Comparison of ENCODE assay signal across 8 mouse cellular contexts in genomic region chr12:86077322-86077721, GRCm38 (mm10). TPM values are rescaled to one million over a fixed set of nuclear protein-coding genes. Genes with fewer than 3 reads are reported as not detected.
DNase-seq lines count a peak whose midpoint lies in the region; ATAC-seq and TF ChIP-seq lines count a peak whose summit lies in the region.

No protein-coding gene starts in this region.

- no peaks in the 10 kb centered on the region for H3K9me3 ChIP-seq in kidney, postnatal 0 days (replicated peaks; ENCODE audit: low read length)
- no peaks in the 10 kb centered on the region for H3K9me3 ChIP-seq in heart, postnatal 0 days (replicated peaks; ENCODE audit: control insufficient read depth, low read length)
- no peaks in the 10 kb centered on the region for H3K9me3 ChIP-seq in midbrain, embryonic 11.5 days (ENCODE audit: control insufficient read depth, low read length)

- peak overlapping the region; percentile 52 for H3K4me3 ChIP-seq in kidney, postnatal 0 days (replicated peaks; ENCODE audit: low read depth, low read length)
- H3K4me3 ChIP-seq in heart, postnatal 0 days (ENCODE audit: low read depth, low read length): peak overlapping the region; percentile 50
- H3K4me3 ChIP-seq in midbrain, embryonic 11.5 days (ENCODE audit: low read depth, low read length): no peak overlapping the region; the same call in 1 of the 2 replicates

- no peak overlapping the region for H3K27ac ChIP-seq in kidney, postnatal 0 days
- peak overlapping the region; percentile 85; the same call in 1 of the 2 replicates for H3K27ac ChIP-seq in heart, postnatal 0 days (ENCODE audit: low read depth)
- no peak overlapping the region for H3K27ac ChIP-seq in midbrain, embryonic 11.5 days (ENCODE audit: low read depth, low read length)

- 23% methylated on average over 8 of the region's 8 CpGs for WGBS in kidney, postnatal 0 days
- WGBS in heart, postnatal 0 days: 39% methylated on average over 8 of the region's 8 CpGs
- 20% methylated on average over 8 of the region's 8 CpGs for WGBS in midbrain, embryonic 11.5 days

- H3K4me1 ChIP-seq in kidney, postnatal 0 days (replicated peaks; ENCODE audit: insufficient read depth, low read length): peaks cover 7% of the 10 kb centered on the region; the same call in 1 of the 2 replicates
- H3K4me1 ChIP-seq in heart, postnatal 0 days (ENCODE audit: control insufficient read depth, insufficient read depth): peaks cover 9% of the 10 kb centered on the region; the same call in 1 of the 2 replicates
- H3K4me1 ChIP-seq in midbrain, embryonic 11.5 days (ENCODE audit: control insufficient read depth, insufficient read depth, low read length): peaks cover 12% of the 10 kb centered on the region

- no peak for TF ChIP-seq CTCF in kidney, postnatal 0 days (IDR thresholded peaks at IDR 0.05; ENCODE audit: low read depth)
- TF ChIP-seq CTCF in heart, postnatal 0 days (IDR thresholded peaks at IDR 0.05; ENCODE audit: low read depth): no peak

- H3K9ac ChIP-seq in kidney, postnatal 0 days (ENCODE audit: low read depth, low read length): peak overlapping the region; percentile 66; the same call in 1 of the 2 replicates
- peak overlapping the region; percentile 57 for H3K9ac ChIP-seq in heart, postnatal 0 days (replicated peaks; ENCODE audit: low read depth, low read length)
- peak overlapping the region; percentile 48; the same call in 1 of the 2 replicates for H3K9ac ChIP-seq in midbrain, embryonic 11.5 days (ENCODE audit: low read length)

- peak; percentile 44 for DNase-seq in kidney, postnatal 0 days (ENCODE audit: low spot score)
- no peak for DNase-seq in kidney, postnatal 25 days
- peak; percentile 66 for DNase-seq in embryo, embryonic 10 days (ENCODE audit: low spot score)
- no peak for DNase-seq in heart, postnatal 0 days (ENCODE audit: low spot score)
- DNase-seq in midbrain, embryonic 11.5 days (ENCODE audit: low spot score, missing footprints): peak; percentile 91
- no peak for DNase-seq in c-Kit-positive CD71-positive TER-119-positive erythroid progenitor cells, embryonic 14.5 days (ENCODE audit: low spot score)
- no peak for DNase-seq in thymus, postnatal 0 days (ENCODE audit: low spot score)
- DNase-seq in ovary, adult 18-20 months (ENCODE audit: low spot score): no peak

- ATAC-seq in kidney, postnatal 0 days (replicated peaks; ENCODE audit: low FRiP score, low read depth): no peak
- ATAC-seq in heart, postnatal 0 days (ENCODE audit: insufficient read depth, low read depth): no peak
- ATAC-seq in midbrain, embryonic 11.5 days (ENCODE audit: low FRiP score): no peak

- TF ChIP-seq EP300 in heart, postnatal 0 days (IDR thresholded peaks at IDR 0.05; ENCODE audit: low read depth): no peak

- H3K4me2 ChIP-seq in kidney, postnatal 0 days (ENCODE audit: low read length): peak overlapping the region; percentile 84
- H3K4me2 ChIP-seq in heart, postnatal 0 days (ENCODE audit: low read depth, low read length): peak overlapping the region; percentile 67
- peak overlapping the region; percentile 88 for H3K4me2 ChIP-seq in midbrain, embryonic 11.5 days

- no peaks in the 10 kb centered on the region for H3K36me3 ChIP-seq in kidney, postnatal 0 days (ENCODE audit: insufficient read depth, low read length)
- no peaks in the 10 kb centered on the region for H3K36me3 ChIP-seq in heart, postnatal 0 days (replicated peaks; ENCODE audit: control insufficient read depth, insufficient read depth, low read length)
- no peaks in the 10 kb centered on the region for H3K36me3 ChIP-seq in midbrain, embryonic 11.5 days (ENCODE audit: control insufficient read depth, insufficient read depth, low read length)

- no peaks in the 10 kb centered on the region for H3K27me3 ChIP-seq in kidney, postnatal 0 days (ENCODE audit: insufficient read depth, low read length)
- no peaks in the 10 kb centered on the region for H3K27me3 ChIP-seq in heart, postnatal 0 days (ENCODE audit: control insufficient read depth, insufficient read depth, low read length)
- H3K27me3 ChIP-seq in midbrain, embryonic 11.5 days (ENCODE audit: control insufficient read depth, insufficient read depth, low read length): peaks cover 2% of the 10 kb centered on the region; the same call in 1 of the 2 replicates

RNA-seq across cellular contexts. Expression of gene Tgfb3, which starts 1.5 kb away (rescaled TPM):
- polyA plus RNA-seq in kidney, postnatal 0 days (2015; fragmentation: Nextera tagmentation; extraction: Ambion mirVana): 16.6 and 19.3 TPM in 2 replicates
- total RNA-seq in heart, postnatal 0 days (2014; rRNA removed; ENCODE audit: low replicate concordance): 14.2 and 21.9 TPM in 2 replicates
- polyA plus RNA-seq in heart, postnatal 0 days (2015; fragmentation: Nextera tagmentation; extraction: Ambion mirVana): 12.1 and 12.7 TPM in 2 replicates
- polyA plus RNA-seq in midbrain, embryonic 11.5 days (2014; fragmentation: Nextera tagmentation; extraction: Ambion mirVana): 3.5 and 4.6 TPM in 2 replicates
- 2.6 and 2.9 TPM in 2 replicates for polyA plus RNA-seq in thymus, postnatal 0 days (2015; fragmentation: Nextera tagmentation; extraction: Ambion mirVana)

RNA-seq across cellular contexts. Expression of gene Ift43, which starts 5.0 kb away (rescaled TPM):
- 87.0 and 87.3 TPM in 2 replicates for polyA plus RNA-seq in kidney, postnatal 0 days (2015; fragmentation: Nextera tagmentation; extraction: Ambion mirVana)
- 10.8 and 65.6 TPM in 2 replicates for total RNA-seq in heart, postnatal 0 days (2014; rRNA removed; ENCODE audit: low replicate concordance)
- 101 and 102 TPM in 2 replicates for polyA plus RNA-seq in heart, postnatal 0 days (2015; fragmentation: Nextera tagmentation; extraction: Ambion mirVana)
- 89.8 and 95.4 TPM in 2 replicates for polyA plus RNA-seq in midbrain, embryonic 11.5 days (2014; fragmentation: Nextera tagmentation; extraction: Ambion mirVana)
- polyA plus RNA-seq in thymus, postnatal 0 days (2015; fragmentation: Nextera tagmentation; extraction: Ambion mirVana): 13.6 and 15.6 TPM in 2 replicates

Comparison
In these comparisons a context has a peak if more than half of its experiments do, and no peak if none do; other contexts are left out.
1. DNase-seq: peak in kidney, postnatal 0 days (single experiment), embryo, embryonic 10 days (single experiment) and midbrain, embryonic 11.5 days (single experiment); none in kidney, postnatal 25 days (0 of 2), heart, postnatal 0 days (single experiment), c-Kit-positive CD71-positive TER-119-positive erythroid progenitor cells, embryonic 14.5 days (single experiment), thymus, postnatal 0 days (single experiment) and ovary, adult 18-20 months (single experiment).
2. Peak in every context shown above with its lines, with median percentiles within 50 percentile points of each other: H3K4me2 ChIP-seq and H3K9ac ChIP-seq.